Mouse (Mus musculus) myocyte (in vitro differentiated cells): ENCODE data around the gene Ergic1.

Experiments used
- E2F4 ChIP-seq: IDR thresholded peaks from one replicate; pipeline ENCODE4 v1.6.1; 2011; ENCODE audit warnings: mild to moderate bottlenecking, control low read depth, moderate library complexity; ENCODE audit not compliant: insufficient read depth
- MAX ChIP-seq: IDR thresholded peaks from one replicate; pipeline ENCODE4 v1.6.1; 2011; ENCODE audit warnings: low read depth, mild to moderate bottlenecking, control low read depth
- MYOD1 ChIP-seq, 3 experiments: IDR thresholded peaks; one replicate each; pipeline ENCODE4 v1.6.1; 2011; ENCODE audit warnings: control low read depth in 2 of 3, low read depth in 2 of 3, mild to moderate bottlenecking in 2 of 3, moderate library complexity in 1 of 3; ENCODE audit not compliant: insufficient read length in 2 of 3, control insufficient read depth in 1 of 3
- MYOG ChIP-seq, 3 experiments: IDR thresholded peaks; one replicate each; pipeline ENCODE4 v1.6.1; 2011; ENCODE audit warnings: control low read depth in 2 of 3, low read depth in 2 of 3, mild to moderate bottlenecking in 2 of 3; ENCODE audit not compliant: insufficient read length in 2 of 3, control insufficient read depth in 1 of 3, insufficient read depth in 1 of 3
- POLR2A ChIP-seq: IDR thresholded peaks from one replicate; pipeline ENCODE4 v1.6.1; 2011; ENCODE audit warnings: low read depth, mild to moderate bottlenecking, control low read depth, moderate library complexity; ENCODE audit not compliant: insufficient read length
- POLR2AphosphoS2 ChIP-seq: IDR thresholded peaks from one replicate; pipeline ENCODE4 v1.6.1; 2011; ENCODE audit warnings: low read depth, control low read depth; ENCODE audit not compliant: insufficient read length
- REST ChIP-seq: IDR thresholded peaks from one replicate; pipeline ENCODE4 v1.6.1; 2011; ENCODE audit warnings: mild to moderate bottlenecking, control low read depth, moderate library complexity; ENCODE audit not compliant: insufficient read depth, insufficient read length
- TCF12 ChIP-seq: IDR thresholded peaks from one replicate; pipeline ENCODE4 v1.6.1; 2011; ENCODE audit warnings: mild to moderate bottlenecking, control low read depth; ENCODE audit not compliant: poor library complexity, insufficient read depth, severe bottlenecking
- USF1 ChIP-seq: IDR thresholded peaks from one replicate; pipeline ENCODE4 v1.6.1; 2011; ENCODE audit warnings: low read depth, mild to moderate bottlenecking, control low read depth, moderate library complexity

- TF ChIP-seq MAX (no peak), E2F4 (no peak), POLR2A (no peak), USF1 (no peak), MYOG (IDR thresholded peaks at IDR 0.05; ENCODE audit: control insufficient read depth in 1 of 3, insufficient read depth in 1 of 3, insufficient read length in 2 of 3, low read depth in 2 of 3) (no peak), MYOD1 (IDR thresholded peaks at IDR 0.05; ENCODE audit: control insufficient read depth in 1 of 3, insufficient read length in 2 of 3, low read depth in 2 of 3) (no peak), TCF12 (no peak), POLR2AphosphoS2 (no peak), REST (no peak)
Observed at GRCm38 (mm10) chr17:26694171-26694570, 132.9 kb downstream of the Ergic1 start.
